Mouse (Mus musculus) CH12.LX (cell line): ENCODE data around the gene Babam1. TPM values are rescaled to one million over a fixed set of nuclear protein-coding genes. Genes with fewer than 3 reads are reported as not detected.
A peak's percentile ranks its signal among the peaks of the same experiment; 100 is the strongest.

Experiments
- DNase-seq: peaks from one replicate; pipeline ENCODE4 v3.0.0-alpha.2; 2013; ENCODE audit errors: extremely low read depth
- H3K27ac ChIP-seq: 2 replicates; pipeline ENCODE4 v1.5.1; 2012; ENCODE audit warnings: low read depth, mild to moderate bottlenecking, control low read depth, moderate library complexity; ENCODE audit not compliant: insufficient read depth
- H3K27me3 ChIP-seq: replicated peaks from 2 replicates; pipeline ENCODE3; 2012; ENCODE audit warnings: inconsistent platforms
- H3K36me3 ChIP-seq, 2 experiments: replicated peaks in 1 of 2; 2 replicates each; pipeline versions ENCODE3 to v1.6.1; 2012; ENCODE audit warnings: inconsistent platforms in 1 of 2, low read length in 1 of 2, mild to moderate bottlenecking in 1 of 2, mixed read lengths in 1 of 2, moderate library complexity in 1 of 2; ENCODE audit not compliant: control insufficient read depth in 1 of 2, insufficient read depth in 1 of 2
- H3K4me1 ChIP-seq, 2 experiments: 2 replicates each; pipeline ENCODE4 v1.6.1; 2012; ENCODE audit warnings: inconsistent platforms in 1 of 2, moderate library complexity in 1 of 2; ENCODE audit not compliant: insufficient read depth in 2 of 2, control insufficient read depth in 1 of 2
- H3K4me2 ChIP-seq: 2 replicates; pipeline ENCODE4 v1.6.1; 2012; ENCODE audit warnings: low read depth, mild to moderate bottlenecking, control low read depth; ENCODE audit not compliant: poor library complexity, insufficient read depth, severe bottlenecking
- H3K4me3 ChIP-seq, 3 experiments: fragments of 150-350 bp in 1 of 3; sonication (generic) in 1 of 3; replicated peaks in 1 of 3; 2 replicates each; pipeline versions ENCODE3 to v1.5.1; 2011 to 2012; ENCODE audit warnings: low read depth in 2 of 3, low read length in 2 of 3, mild to moderate bottlenecking in 2 of 3, moderate library complexity in 2 of 3, control low read depth in 1 of 3, improper control_type of control experiment in 1 of 3, inconsistent platforms in 1 of 3, mixed read lengths in 1 of 3; ENCODE audit not compliant: poor library complexity in 1 of 3
- H3K79me2 ChIP-seq: replicated peaks from 2 replicates; pipeline ENCODE4 v1.6.1; 2012; ENCODE audit warnings: mild to moderate bottlenecking, moderate library complexity; ENCODE audit not compliant: control insufficient read depth, poor library complexity, insufficient read depth, severe bottlenecking; ENCODE audit errors: extremely low read depth
- H3K9ac ChIP-seq: 2 replicates; pipeline ENCODE4 v1.6.1; 2012; ENCODE audit warnings: low read depth, mild to moderate bottlenecking, control low read depth, moderate library complexity; ENCODE audit not compliant: insufficient read depth
- H3K9me3 ChIP-seq: replicated peaks from 2 replicates; pipeline ENCODE3; 2012; ENCODE audit warnings: low read length, inconsistent platforms, mixed read lengths
- BHLHE40 ChIP-seq: IDR thresholded peaks from 2 replicates; pipeline ENCODE4 v1.6.1; 2011; ENCODE audit warnings: mild to moderate bottlenecking, low read depth, low read length, improper control_type of control experiment
- CHD1 ChIP-seq: IDR thresholded peaks from 2 replicates; pipeline ENCODE4 v1.6.1; 2012; ENCODE audit warnings: low read depth, low read length, improper control_type of control experiment, inconsistent platforms
- CHD2 ChIP-seq: IDR thresholded peaks from 2 replicates; pipeline ENCODE4 v1.6.1; 2011; ENCODE audit warnings: low read length, improper control_type of control experiment
- CTCF ChIP-seq, 2 experiments: IDR thresholded peaks in 1 of 2; conservative IDR thresholded peaks in 1 of 2; 2 replicates each; pipeline ENCODE4 v1.5.1; 2011 to 2012; ENCODE audit warnings: low read depth in 2 of 2, low read length in 2 of 2, improper control_type of control experiment in 1 of 2, inconsistent platforms in 1 of 2, mild to moderate bottlenecking in 1 of 2, moderate library complexity in 1 of 2
- E2F4 ChIP-seq: IDR thresholded peaks from 2 replicates; pipeline ENCODE4 v1.6.1; 2011; ENCODE audit warnings: low read depth, low read length, improper control_type of control experiment; ENCODE audit not compliant: insufficient replicate concordance
- ELF1 ChIP-seq: IDR thresholded peaks from 2 replicates; pipeline ENCODE4 v1.6.1; 2014; ENCODE audit warnings: low read depth, mild to moderate bottlenecking, inconsistent platforms, low read length, improper control_type of control experiment
- EP300 ChIP-seq: IDR thresholded peaks from 2 replicates; pipeline ENCODE4 v1.6.1; 2011; ENCODE audit warnings: low read length, improper control_type of control experiment
- ETS1 ChIP-seq: conservative IDR thresholded peaks from 2 replicates; pipeline ENCODE4 v1.6.1; 2012; ENCODE audit warnings: low read depth, mild to moderate bottlenecking, inconsistent platforms, low read length, improper control_type of control experiment, moderate library complexity
- IRF4 ChIP-seq: IDR thresholded peaks from 2 replicates; pipeline ENCODE4 v1.6.1; 2014; ENCODE audit warnings: low read depth, mild to moderate bottlenecking, inconsistent platforms, low read length, improper control_type of control experiment
- JUN ChIP-seq: IDR thresholded peaks from 2 replicates; pipeline ENCODE4 v1.6.1; 2011; ENCODE audit warnings: low read depth, mild to moderate bottlenecking, low read length, improper control_type of control experiment, moderate library complexity; ENCODE audit not compliant: insufficient read depth
- MAFK ChIP-seq: IDR thresholded peaks from 2 replicates; pipeline ENCODE4 v1.6.1; 2011; ENCODE audit warnings: low read length, improper control_type of control experiment; ENCODE audit not compliant: insufficient replicate concordance
- MAZ ChIP-seq: IDR thresholded peaks from 2 replicates; pipeline ENCODE4 v1.6.1; 2012; ENCODE audit warnings: low read depth, mild to moderate bottlenecking, inconsistent platforms, low read length, improper control_type of control experiment, moderate library complexity
- MXI1 ChIP-seq: IDR thresholded peaks from 2 replicates; pipeline ENCODE4 v1.6.1; 2011; ENCODE audit warnings: mild to moderate bottlenecking, low read depth, low read length, improper control_type of control experiment
- NELFE ChIP-seq: IDR thresholded peaks from 2 replicates; pipeline ENCODE4 v1.6.1; 2011; ENCODE audit warnings: low read depth, low read length, improper control_type of control experiment
- POLR2A ChIP-seq: IDR thresholded peaks from 2 replicates; pipeline ENCODE4 v1.6.1; 2011; ENCODE audit warnings: low read depth, mild to moderate bottlenecking, improper control_type of control experiment, low read length
- POLR2AphosphoS2 ChIP-seq: IDR thresholded peaks from 2 replicates; pipeline ENCODE4 v1.6.1; 2011; ENCODE audit warnings: low read depth, low read length, improper control_type of control experiment
- RCOR1 ChIP-seq: conservative IDR thresholded peaks from 2 replicates; pipeline ENCODE4 v1.6.1; 2012; ENCODE audit warnings: low read depth, mild to moderate bottlenecking, inconsistent platforms, low read length, improper control_type of control experiment
- SIN3A ChIP-seq: IDR thresholded peaks from 2 replicates; pipeline ENCODE4 v1.6.1; 2012; ENCODE audit warnings: low read length, improper control_type of control experiment, inconsistent platforms
- SMC3 ChIP-seq: IDR thresholded peaks from 2 replicates; pipeline ENCODE4 v1.6.1; 2011; ENCODE audit warnings: low read depth, low read length, improper control_type of control experiment
- TBP ChIP-seq: conservative IDR thresholded peaks from 2 replicates; pipeline ENCODE4 v1.6.1; 2011; ENCODE audit warnings: low read depth, low read length, improper control_type of control experiment
- TCF12 ChIP-seq: IDR thresholded peaks from 2 replicates; pipeline ENCODE4 v1.6.1; 2014; ENCODE audit warnings: low read depth, mild to moderate bottlenecking, inconsistent platforms, low read length, improper control_type of control experiment
- ZMIZ1 ChIP-seq: IDR thresholded peaks from 2 replicates; pipeline ENCODE4 v1.6.1; 2012; ENCODE audit warnings: low read depth, mild to moderate bottlenecking, inconsistent platforms, low read length, improper control_type of control experiment
- ZNF384 ChIP-seq: IDR thresholded peaks from 2 replicates; pipeline ENCODE4 v1.6.1; 2012; ENCODE audit warnings: low read depth, low read length, improper control_type of control experiment, inconsistent platforms
- dilution Hi-C: fragments of 300-500 bp; cut with MboI; formaldehyde crosslinking; loops from 2 replicates; pipeline ENCODE4 v1.14.3; 2020; ENCODE audit warnings: low sequenced_read_pairs; ENCODE audit not compliant: extremely low pct_unique_long_range_greater_than_20kb, extremely low pct_ligation_motif_present
- in situ Hi-C: fragments of 300-500 bp; cut with MboI; formaldehyde crosslinking; loops from 3 replicates; pipeline ENCODE4 v1.14.3; 2019; ENCODE audit warnings: low sequenced_read_pairs, low pct_ligation_motif_present, low pct_unique_long_range_greater_than_20kb, mixed read lengths
- polyA plus RNA-seq: library from polyadenylated mRNA; unstranded; fragments of >175 nt; gene quantifications from 2 replicates; pipeline ENCODE4 v1.2.1, GENCODE M21; 2012; ENCODE audit warnings: low read depth; ENCODE audit not compliant: insufficient read length
- total RNA-seq, 2 experiments: library from RNA; depleted of rRNA; stranded (reverse); fragments of 300-350 nt in 1 of 2; fragments of >200 nt in 1 of 2; gene quantifications; 2 replicates each; pipeline ENCODE4 v1.2.3; 2012 to 2014

Gene Babam1
- total and polyA plus RNA-seq, 3 experiments, result 56.7 to 137 (median 67.3) TPM

- H3K4me2 ChIP-seq, result no peak overlapping the region
- H3K27ac ChIP-seq, result no peak overlapping the region
- 0 out of 2 replicates have a peak, but pooled peaks have one; percentile 10 for TF ChIP-seq CHD2
- TF ChIP-seq SMC3, result no peak
- TF ChIP-seq ELF1, result no peak
- TF ChIP-seq TBP, result no peak
- TF ChIP-seq CTCF (conservative IDR thresholded peaks at IDR 0.05 in 1 of 2, IDR thresholded peaks at IDR 0.05 in 1 of 2; ENCODE audit: low read depth in 2 of 2, low read length in 2 of 2), result no peak
- no peak for TF ChIP-seq IRF4
- TF ChIP-seq SIN3A, result no peak
- no peak for TF ChIP-seq JUN
- TF ChIP-seq MAZ, result no peak
- no peak for TF ChIP-seq CHD1
- no peak for TF ChIP-seq ETS1
- TF ChIP-seq EP300, result no peak
- no peak for TF ChIP-seq ZMIZ1
- no peak for TF ChIP-seq NELFE
- no peak for TF ChIP-seq MAFK
- no peak for TF ChIP-seq BHLHE40
- TF ChIP-seq POLR2A, result peak; percentile 47
- no peak for TF ChIP-seq RCOR1
- no peak for TF ChIP-seq E2F4
- TF ChIP-seq POLR2AphosphoS2, result peak; percentile 70; the same call in 1 of the 2 replicates
- TF ChIP-seq ZNF384, result peak; percentile 40; the same call in 1 of the 2 replicates
- TF ChIP-seq MXI1, result no peak
- TF ChIP-seq TCF12, result no peak
These were observed 15.0 kb downstream of the Babam1 start for GRCm38 (mm10) chr8:71411535-71412273.

More at GRCm38 (mm10) chr8:71411535-71412273, 15.0 kb downstream of the Babam1 start:
- no peaks in the 10 kb centered on the region for H3K9me3 ChIP-seq
- in situ Hi-C loops (no loop called here), dilution Hi-C loops (no loop called here)
- no peak overlapping the region for H3K9ac ChIP-seq
- 0 out of 2 replicates have a peak, but pooled peaks cover 5% of the 10 kb centered on the region for H3K79me2 ChIP-seq
- DNase-seq, result no peak
- peaks cover 8 to 21% of the 10 kb centered on the region in 2 experiments; a peak in 3 of 4 replicates for H3K4me1 ChIP-seq
- peaks cover 32 to 42% of the 10 kb centered on the region in 2 experiments for H3K36me3 ChIP-seq
- no peak overlapping the region for H3K4me3 ChIP-seq
- no peaks in the 10 kb centered on the region for H3K27me3 ChIP-seq
